Mouse (Mus musculus): ENCODE data around the gene Qtrt2. TPM values are rescaled to one million over a fixed set of nuclear protein-coding genes. Genes with fewer than 3 reads are reported as not detected.

The Qtrt2 gene
- polyA plus RNA-seq (2014; fragmentation: Nextera tagmentation; extraction: Ambion mirVana), result 40.3 and 41.5 TPM in 2 replicates

GRCm38 (mm10) chr16:43926341-43926859 lies at the start of gene Qtrt2:
Qtrt2 (minus strand) TSS chr16:43926809.
- H3K36me3 ChIP-seq (ENCODE audit: control insufficient read depth, insufficient read depth, low read length), result no peaks in the 10 kb centered on the region
- no peak within 1 kb of the TSS for H3K4me3 ChIP-seq (ENCODE audit: low read depth, low read length)
- no peaks in the 10 kb centered on the region for H3K4me1 ChIP-seq (ENCODE audit: control insufficient read depth, insufficient read depth, low read length)
- H3K27ac ChIP-seq (ENCODE audit: low read depth, low read length), result no peak within 1 kb of the TSS
- DNase-seq (ENCODE audit: low spot score) (no peak), ATAC-seq (ENCODE audit: insufficient read depth, low FRiP score, low TSS enrichment) (no peak)
- no peak within 1 kb of the TSS for H3K4me2 ChIP-seq (ENCODE audit: low read depth)
- H3K9me3 ChIP-seq (ENCODE audit: control insufficient read depth, low read length), result no peaks in the 10 kb centered on the region
- H3K27me3 ChIP-seq (ENCODE audit: control insufficient read depth, insufficient read depth, low read length), result no peaks in the 10 kb centered on the region
- no peak within 1 kb of the TSS for H3K9ac ChIP-seq (ENCODE audit: low read length)
- 47% methylated on average over 6 of the region's 6 CpGs for WGBS

GRCm38 (mm10) chr16:43973606-43974220 lies 47.1 kb upstream of the Qtrt2 start:
- ATAC-seq (ENCODE audit: insufficient read depth, low FRiP score, low TSS enrichment), result no peak
- H3K4me1 ChIP-seq (ENCODE audit: control insufficient read depth, insufficient read depth, low read length), result no peaks in the 10 kb centered on the region
- H3K27ac ChIP-seq (ENCODE audit: low read depth, low read length), result no peak overlapping the region
- WGBS, result 91% methylated on average over 22 of the region's 22 CpGs
- peaks cover 4% of the 10 kb centered on the region; the same call in 1 of the 2 replicates for H3K27me3 ChIP-seq (ENCODE audit: control insufficient read depth, insufficient read depth, low read length)
- no peak for DNase-seq (ENCODE audit: low spot score)
- H3K4me2 ChIP-seq (ENCODE audit: low read depth), result no peak overlapping the region
- no peak overlapping the region for H3K4me3 ChIP-seq (ENCODE audit: low read depth, low read length)
- H3K36me3 ChIP-seq (ENCODE audit: control insufficient read depth, insufficient read depth, low read length), result no peaks in the 10 kb centered on the region
- no peak overlapping the region for H3K9ac ChIP-seq (ENCODE audit: low read length)
- no peaks in the 10 kb centered on the region for H3K9me3 ChIP-seq (ENCODE audit: control insufficient read depth, low read length)

- Histone ChIP-seq H3K36me3 (ENCODE audit: control insufficient read depth, insufficient read depth, low read length) (no peaks in the 10 kb centered on the region), H3K4me3 (ENCODE audit: low read depth, low read length) (no peak overlapping the region), H3K4me2 (ENCODE audit: low read depth) (no peak overlapping the region), H3K4me1 (ENCODE audit: control insufficient read depth, insufficient read depth, low read length) (no peaks in the 10 kb centered on the region), H3K9ac (ENCODE audit: low read length) (no peak overlapping the region), H3K9me3 (ENCODE audit: control insufficient read depth, low read length) (no peaks in the 10 kb centered on the region), H3K27me3 (ENCODE audit: control insufficient read depth, insufficient read depth, low read length) (no peaks in the 10 kb centered on the region), H3K27ac (ENCODE audit: low read depth, low read length) (no peak overlapping the region)
- WGBS, result 93% methylated on average over 11 of the region's 11 CpGs
- no peak for DNase-seq (ENCODE audit: low spot score)
- ATAC-seq (ENCODE audit: insufficient read depth, low FRiP score, low TSS enrichment), result no peak
Observed at GRCm38 (mm10) chr16:43973147-43973546, 46.5 kb upstream of the Qtrt2 start.

GRCm38 (mm10) chr16:43972391-43972790 lies 45.8 kb upstream of the Qtrt2 start:
- DNase-seq (ENCODE audit: low spot score) (no peak), ATAC-seq (ENCODE audit: insufficient read depth, low FRiP score, low TSS enrichment) (no peak)
- H3K27ac ChIP-seq (ENCODE audit: low read depth, low read length), result no peak overlapping the region
- H3K4me3 ChIP-seq (ENCODE audit: low read depth, low read length), result no peak overlapping the region
- H3K27me3 ChIP-seq (ENCODE audit: control insufficient read depth, insufficient read depth, low read length), result no peaks in the 10 kb centered on the region
- H3K9ac ChIP-seq (ENCODE audit: low read length), result no peak overlapping the region
- no peaks in the 10 kb centered on the region for H3K9me3 ChIP-seq (ENCODE audit: control insufficient read depth, low read length)
- no peaks in the 10 kb centered on the region for H3K36me3 ChIP-seq (ENCODE audit: control insufficient read depth, insufficient read depth, low read length)
- no peaks in the 10 kb centered on the region for H3K4me1 ChIP-seq (ENCODE audit: control insufficient read depth, insufficient read depth, low read length)
- H3K4me2 ChIP-seq (ENCODE audit: low read depth), result no peak overlapping the region
- WGBS, result 84% methylated on average over 2 of the region's 2 CpGs

GRCm38 (mm10) chr16:43971741-43972140 lies 45.1 kb upstream of the Qtrt2 start:
- Histone ChIP-seq H3K4me1 (ENCODE audit: control insufficient read depth, insufficient read depth, low read length) (no peaks in the 10 kb centered on the region), H3K9me3 (ENCODE audit: control insufficient read depth, low read length) (no peaks in the 10 kb centered on the region), H3K27ac (ENCODE audit: low read depth, low read length) (no peak overlapping the region), H3K36me3 (ENCODE audit: control insufficient read depth, insufficient read depth, low read length) (no peaks in the 10 kb centered on the region), H3K27me3 (ENCODE audit: control insufficient read depth, insufficient read depth, low read length) (no peaks in the 10 kb centered on the region), H3K4me2 (ENCODE audit: low read depth) (no peak overlapping the region), H3K9ac (ENCODE audit: low read length) (no peak overlapping the region), H3K4me3 (ENCODE audit: low read depth, low read length) (no peak overlapping the region)
- DNase-seq (ENCODE audit: low spot score), result no peak
- no peak for ATAC-seq (ENCODE audit: insufficient read depth, low FRiP score, low TSS enrichment)
- WGBS, result 95% methylated on average over 9 of the region's 9 CpGs

- no peak overlapping the region for H3K9ac ChIP-seq (ENCODE audit: low read length)
- H3K27ac ChIP-seq (ENCODE audit: low read depth, low read length), result no peak overlapping the region
- H3K36me3 ChIP-seq (ENCODE audit: control insufficient read depth, insufficient read depth, low read length), result no peaks in the 10 kb centered on the region
- WGBS, result 91% methylated on average over 11 of the region's 11 CpGs
- H3K4me1 ChIP-seq (ENCODE audit: control insufficient read depth, insufficient read depth, low read length), result no peaks in the 10 kb centered on the region
- DNase-seq (ENCODE audit: low spot score) (no peak), ATAC-seq (ENCODE audit: insufficient read depth, low FRiP score, low TSS enrichment) (no peak)
- H3K4me3 ChIP-seq (ENCODE audit: low read depth, low read length), result no peak overlapping the region
- no peaks in the 10 kb centered on the region for H3K9me3 ChIP-seq (ENCODE audit: control insufficient read depth, low read length)
- no peak overlapping the region for H3K4me2 ChIP-seq (ENCODE audit: low read depth)
- H3K27me3 ChIP-seq (ENCODE audit: control insufficient read depth, insufficient read depth, low read length), result no peaks in the 10 kb centered on the region
Observed at GRCm38 (mm10) chr16:43971189-43971588, 44.6 kb upstream of the Qtrt2 start.

GRCm38 (mm10) chr16:43970426-43970825 lies 43.8 kb upstream of the Qtrt2 start:
- WGBS, result 86% methylated on average over 3 of the region's 3 CpGs
- no peaks in the 10 kb centered on the region for H3K36me3 ChIP-seq (ENCODE audit: control insufficient read depth, insufficient read depth, low read length)
- no peaks in the 10 kb centered on the region for H3K27me3 ChIP-seq (ENCODE audit: control insufficient read depth, insufficient read depth, low read length)
- H3K4me3 ChIP-seq (ENCODE audit: low read depth, low read length), result no peak overlapping the region
- ATAC-seq (ENCODE audit: insufficient read depth, low FRiP score, low TSS enrichment), result no peak
- no peak overlapping the region for H3K27ac ChIP-seq (ENCODE audit: low read depth, low read length)
- no peak for DNase-seq (ENCODE audit: low spot score)
- H3K4me2 ChIP-seq (ENCODE audit: low read depth), result no peak overlapping the region
- H3K4me1 ChIP-seq (ENCODE audit: control insufficient read depth, insufficient read depth, low read length), result no peaks in the 10 kb centered on the region
- H3K9ac ChIP-seq (ENCODE audit: low read length), result no peak overlapping the region
- H3K9me3 ChIP-seq (ENCODE audit: control insufficient read depth, low read length), result no peaks in the 10 kb centered on the region

- no peak for ATAC-seq (ENCODE audit: insufficient read depth, low FRiP score, low TSS enrichment)
- Histone ChIP-seq H3K4me3 (ENCODE audit: low read depth, low read length) (no peak overlapping the region), H3K9me3 (ENCODE audit: control insufficient read depth, low read length) (no peaks in the 10 kb centered on the region), H3K27ac (ENCODE audit: low read depth, low read length) (no peak overlapping the region), H3K4me2 (ENCODE audit: low read depth) (no peak overlapping the region), H3K9ac (ENCODE audit: low read length) (no peak overlapping the region), H3K36me3 (ENCODE audit: control insufficient read depth, insufficient read depth, low read length) (no peaks in the 10 kb centered on the region), H3K4me1 (ENCODE audit: control insufficient read depth, insufficient read depth, low read length) (no peaks in the 10 kb centered on the region), H3K27me3 (ENCODE audit: control insufficient read depth, insufficient read depth, low read length) (no peaks in the 10 kb centered on the region)
- DNase-seq (ENCODE audit: low spot score), result no peak
- 84% methylated on average over 13 of the region's 13 CpGs for WGBS
Observed at GRCm38 (mm10) chr16:43965781-43966389, 39.3 kb upstream of the Qtrt2 start.

- WGBS, result 82% methylated on average over 3 of the region's 3 CpGs
- no peak overlapping the region for H3K4me3 ChIP-seq (ENCODE audit: low read depth, low read length)
- no peaks in the 10 kb centered on the region for H3K4me1 ChIP-seq (ENCODE audit: control insufficient read depth, insufficient read depth, low read length)
- H3K4me2 ChIP-seq (ENCODE audit: low read depth), result no peak overlapping the region
- H3K27ac ChIP-seq (ENCODE audit: low read depth, low read length), result no peak overlapping the region
- H3K27me3 ChIP-seq (ENCODE audit: control insufficient read depth, insufficient read depth, low read length), result no peaks in the 10 kb centered on the region
- H3K9me3 ChIP-seq (ENCODE audit: control insufficient read depth, low read length), result no peaks in the 10 kb centered on the region
- ATAC-seq (ENCODE audit: insufficient read depth, low FRiP score, low TSS enrichment) (no peak), DNase-seq (ENCODE audit: low spot score) (no peak)
- no peaks in the 10 kb centered on the region for H3K36me3 ChIP-seq (ENCODE audit: control insufficient read depth, insufficient read depth, low read length)
- H3K9ac ChIP-seq (ENCODE audit: low read length), result no peak overlapping the region
Observed at GRCm38 (mm10) chr16:43963780-43964179, 37.2 kb upstream of the Qtrt2 start.
